Mouse (Mus musculus) left cerebral cortex, adult 11 months (tissue): ENCODE data around the gene Fbxl19.
A peak's percentile ranks its signal among the peaks of the same experiment; 100 is the strongest.

Experiments used
- DNase-seq: peaks from one replicate; pipeline ENCODE4 v3.0.0; 2022; ENCODE audit warnings: low spot score

The Fbxl19 gene

DNA sequence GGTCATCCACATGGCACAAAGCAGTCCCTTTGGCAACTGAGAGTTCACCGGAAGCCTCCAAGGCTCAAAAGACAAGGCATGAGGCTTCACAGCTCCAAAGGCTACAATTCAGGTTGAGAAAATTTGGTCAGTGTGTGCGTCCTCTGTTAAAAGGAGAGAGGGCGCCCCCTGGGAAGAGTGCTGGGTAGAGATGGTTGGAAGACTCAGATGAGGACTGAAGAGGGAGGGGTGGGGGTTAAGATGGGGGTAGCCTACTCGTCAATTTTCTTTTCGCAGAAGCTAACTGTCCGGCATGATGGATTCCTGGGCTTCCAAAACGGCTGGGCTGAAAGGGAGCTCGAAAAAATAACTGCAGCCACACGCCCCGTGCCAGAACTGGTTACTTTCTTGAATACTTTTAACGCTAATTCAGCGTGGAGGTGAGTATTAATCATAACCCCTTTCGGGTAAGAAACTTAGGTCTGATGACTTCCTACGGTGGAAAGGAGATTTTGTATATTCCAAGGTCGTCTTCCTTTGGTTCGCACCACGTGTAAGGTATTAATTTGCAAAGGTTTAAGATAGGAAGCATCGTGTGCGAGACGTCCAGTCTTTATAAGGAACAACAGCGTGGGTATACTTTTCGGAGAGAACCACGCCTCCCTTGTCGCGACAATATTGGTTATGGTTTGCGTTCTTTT, at the start of gene Fbxl19:
Fbxl19 (plus strand) TSS at position 178 of the 680 bp plus-strand sequence.
- peak; percentile 71 for DNase-seq

DNA sequence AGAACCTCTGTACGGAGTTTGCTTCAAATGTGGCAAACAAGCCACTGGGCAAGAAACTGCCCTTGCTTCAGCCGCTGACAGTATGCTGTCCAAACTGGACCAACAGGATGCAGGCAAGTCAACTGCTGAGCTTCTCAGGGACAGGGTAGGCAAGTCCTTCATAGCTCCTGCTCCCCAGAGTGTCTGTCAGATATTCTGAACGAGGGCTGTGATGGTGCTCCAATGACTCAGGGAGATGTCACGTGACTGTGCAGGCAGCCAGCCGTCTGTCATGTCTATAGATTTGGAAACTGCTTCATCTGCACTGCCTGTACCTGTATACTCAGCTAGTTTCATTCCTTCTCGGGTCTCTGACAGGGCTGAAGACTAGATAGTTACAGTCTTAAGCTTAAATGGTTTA, 45.4 kb upstream of the Fbxl19 start:
- DNase-seq, result no peak

DNA sequence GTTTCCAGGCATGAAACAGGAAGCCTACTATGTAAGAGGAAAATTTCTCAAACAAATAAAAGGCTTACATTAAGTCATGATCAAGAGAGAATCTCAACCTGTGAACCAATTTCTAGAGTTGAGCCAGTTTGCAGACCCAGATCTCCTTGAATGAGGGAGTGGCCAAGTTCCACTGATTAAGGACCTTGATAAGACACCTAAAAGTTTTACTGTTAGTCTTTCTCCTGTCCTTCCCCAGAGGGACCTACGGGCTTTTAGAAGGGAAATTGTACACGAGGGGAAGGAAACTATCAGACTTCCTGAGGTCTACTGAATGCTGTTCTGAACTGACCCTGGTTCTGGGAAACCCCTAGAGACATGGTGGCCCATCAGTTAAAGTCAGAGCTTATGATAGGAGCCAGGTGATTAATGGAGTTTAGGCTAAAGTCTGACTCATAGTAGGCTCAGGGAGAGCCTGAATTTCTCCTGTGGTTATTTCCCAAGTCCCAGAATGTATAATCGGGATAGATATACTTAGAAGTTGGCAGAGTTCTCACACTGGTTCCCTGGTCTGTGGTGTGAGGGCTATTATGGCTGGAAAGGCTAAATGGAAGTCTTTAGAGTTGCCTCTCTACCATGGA, 43.5 kb upstream of the Fbxl19 start:
- no peak for DNase-seq

DNA sequence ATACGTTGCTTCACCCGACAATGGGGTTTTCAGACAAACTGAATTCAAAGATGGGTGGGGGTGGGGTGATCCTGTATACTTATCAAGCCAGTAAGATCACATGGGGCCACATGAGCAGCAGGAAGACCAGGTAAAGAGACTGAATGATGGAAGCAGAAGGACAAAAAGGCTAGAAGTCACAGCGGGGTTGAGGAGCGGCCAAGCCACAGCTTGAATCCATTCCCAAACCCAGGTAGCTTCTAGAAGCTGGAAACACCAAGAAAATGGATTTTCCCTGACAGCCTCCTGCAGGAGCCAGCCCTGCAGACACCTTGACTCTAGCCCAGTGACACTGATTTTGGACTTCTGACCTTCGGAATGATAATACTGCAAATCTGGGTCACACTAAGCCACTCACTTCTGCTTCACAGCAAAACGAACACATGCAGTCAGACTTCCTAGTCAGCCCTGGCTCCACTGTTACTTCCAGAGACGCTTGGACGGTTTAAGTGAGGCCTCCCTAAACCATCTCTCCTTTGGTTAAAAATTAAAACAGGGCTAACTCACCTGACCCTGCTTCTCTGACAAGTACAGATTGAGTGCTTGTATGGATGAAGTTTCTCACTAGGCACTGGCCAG, 40.7 kb upstream of the Fbxl19 start:
- DNase-seq, result no peak

DNA sequence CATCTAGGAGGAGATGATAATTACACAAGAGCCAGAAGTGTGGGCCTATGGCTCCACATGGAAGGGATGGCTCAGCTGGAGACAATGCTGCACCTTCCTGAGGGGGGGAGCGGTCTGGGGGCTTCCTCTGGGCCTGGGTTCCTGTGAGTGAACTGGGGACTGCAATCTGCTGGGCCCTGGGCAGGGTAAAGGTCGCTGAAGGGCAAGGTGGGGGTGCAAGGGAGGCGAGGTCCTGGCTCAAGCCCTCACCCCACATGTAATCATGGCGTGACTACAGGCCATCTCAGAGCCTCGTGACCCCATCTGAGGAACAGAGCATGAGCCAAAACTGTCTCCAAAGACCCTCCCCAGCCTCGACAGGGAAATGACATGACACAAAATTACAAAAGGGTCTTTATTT, 39.7 kb upstream of the Fbxl19 start:
- no peak for DNase-seq

DNA sequence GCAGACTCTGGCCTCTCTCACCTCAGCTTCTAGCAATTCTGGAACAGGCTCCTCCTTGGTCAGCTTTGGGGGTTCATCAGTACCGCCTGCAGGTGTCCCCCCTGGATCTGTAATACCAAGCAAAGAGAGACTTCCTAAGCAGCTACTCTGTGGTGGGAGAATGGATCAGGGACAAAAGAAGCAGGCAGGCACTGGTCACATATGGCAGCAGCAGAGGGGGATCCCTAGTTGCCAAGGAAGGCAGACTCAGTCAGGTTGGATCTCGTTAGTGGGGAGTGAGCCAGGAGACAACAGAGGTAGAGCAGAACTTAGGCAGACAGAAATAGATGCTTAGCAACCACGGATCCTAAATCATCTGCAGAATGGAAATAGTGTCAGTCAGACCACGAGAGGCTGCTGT, 38.6 kb upstream of the Fbxl19 start:
- no peak for DNase-seq

DNA sequence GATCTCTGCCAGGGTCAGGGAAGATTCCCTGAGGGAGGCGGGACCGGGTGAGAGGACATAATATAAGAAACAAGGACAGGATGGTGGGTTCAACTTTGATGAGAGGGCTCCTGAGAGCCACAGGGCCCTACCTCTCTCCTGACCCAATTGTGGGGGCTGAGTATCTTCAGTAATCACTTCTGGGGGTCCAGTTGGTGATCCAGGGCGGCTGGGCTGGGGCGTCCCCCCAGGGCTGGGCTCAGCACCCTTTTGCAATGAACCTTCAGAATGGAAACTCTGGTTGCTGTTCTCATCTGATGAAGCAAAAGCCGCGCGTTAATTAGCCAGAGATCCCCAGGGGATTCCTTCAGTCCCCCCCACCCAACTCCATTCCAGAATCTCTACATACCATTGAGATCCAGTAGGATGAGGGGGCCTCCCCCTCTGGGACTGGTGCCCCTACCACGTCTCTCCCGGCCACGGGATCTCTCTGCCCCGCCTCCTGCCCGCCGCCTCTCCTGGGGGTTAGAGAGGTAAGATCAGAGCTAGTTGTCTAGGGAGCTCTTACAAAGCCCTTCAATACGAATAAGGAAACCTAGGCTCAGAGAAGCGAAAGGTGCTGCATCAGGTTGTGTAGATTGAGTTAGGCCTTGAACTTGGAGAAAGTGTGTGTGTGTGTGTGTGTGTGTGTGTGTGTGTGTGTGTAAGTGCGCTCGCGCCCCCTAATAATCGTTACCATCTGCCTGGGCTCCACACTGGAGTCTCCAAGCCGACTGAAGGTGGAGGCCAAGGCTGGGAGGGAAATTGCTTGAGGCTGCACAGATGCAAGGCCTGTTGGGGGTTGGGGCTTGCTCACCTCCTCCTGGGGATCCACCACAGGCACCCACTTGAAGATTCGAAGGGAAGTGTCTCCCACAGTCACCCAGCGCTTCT, 37.0 kb upstream of the Fbxl19 start:
- no peak for DNase-seq

DNA sequence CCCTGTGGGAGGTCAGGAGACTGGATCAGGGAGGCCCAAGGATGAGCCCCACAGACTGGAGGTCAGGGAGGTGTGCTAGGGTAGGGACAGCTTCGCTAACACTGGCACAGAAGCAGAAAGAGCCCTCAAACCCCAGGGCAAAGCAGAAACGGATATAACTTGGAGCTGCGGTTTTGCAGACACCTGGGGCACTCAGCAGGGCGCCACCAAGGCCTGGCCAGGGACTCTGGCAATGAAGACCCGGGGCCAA, 36.5 kb upstream of the Fbxl19 start:
- no peak for DNase-seq

DNA sequence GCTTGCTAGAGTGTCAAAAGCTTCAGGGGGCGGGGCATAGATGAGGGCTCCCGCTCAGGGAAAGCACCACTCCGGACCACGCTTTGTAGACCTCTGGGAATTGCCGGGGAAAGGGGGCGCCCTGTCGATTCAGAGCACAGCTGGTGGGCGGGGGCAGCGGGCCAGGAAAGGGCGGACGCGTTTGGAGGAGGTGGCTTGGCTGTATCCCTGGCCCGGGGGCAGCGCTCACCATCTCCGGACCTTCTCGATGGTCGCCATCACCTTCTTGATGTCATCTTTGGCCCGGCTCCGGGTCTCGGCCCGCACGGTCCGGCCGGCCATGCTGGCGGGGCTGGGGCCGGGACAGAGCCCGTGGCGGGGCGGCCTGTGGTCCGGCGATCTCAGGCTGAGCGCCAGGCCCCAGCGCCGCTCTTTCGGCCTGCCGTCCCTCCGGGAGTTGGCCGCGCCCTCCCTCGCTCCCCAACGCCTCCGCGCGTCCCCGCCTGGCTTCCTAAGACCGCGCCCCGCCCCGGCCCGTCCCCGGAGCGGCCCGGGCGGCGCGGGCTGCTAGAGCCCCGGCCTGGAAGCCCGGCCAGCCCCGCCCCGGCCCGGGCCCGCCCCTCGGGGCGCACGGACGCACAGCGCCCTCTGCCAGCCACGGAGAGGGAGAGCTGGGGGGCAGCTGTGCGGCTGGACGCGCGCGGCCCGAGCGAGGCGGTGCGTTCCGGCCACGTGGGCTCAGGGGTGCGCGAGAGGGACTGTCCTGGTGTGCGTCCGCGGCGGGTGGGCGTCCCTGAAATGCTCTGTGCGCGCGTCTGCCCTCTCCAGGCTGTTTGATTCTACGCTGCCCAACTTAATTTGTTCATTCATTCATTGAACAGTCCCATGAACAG, 35.9 kb upstream of the Fbxl19 start, which contains the start of gene Bcl7c:
Bcl7c (minus strand) TSS at position 727 of the 872 bp plus-strand sequence.
- DNase-seq, result peak; percentile 80

DNA sequence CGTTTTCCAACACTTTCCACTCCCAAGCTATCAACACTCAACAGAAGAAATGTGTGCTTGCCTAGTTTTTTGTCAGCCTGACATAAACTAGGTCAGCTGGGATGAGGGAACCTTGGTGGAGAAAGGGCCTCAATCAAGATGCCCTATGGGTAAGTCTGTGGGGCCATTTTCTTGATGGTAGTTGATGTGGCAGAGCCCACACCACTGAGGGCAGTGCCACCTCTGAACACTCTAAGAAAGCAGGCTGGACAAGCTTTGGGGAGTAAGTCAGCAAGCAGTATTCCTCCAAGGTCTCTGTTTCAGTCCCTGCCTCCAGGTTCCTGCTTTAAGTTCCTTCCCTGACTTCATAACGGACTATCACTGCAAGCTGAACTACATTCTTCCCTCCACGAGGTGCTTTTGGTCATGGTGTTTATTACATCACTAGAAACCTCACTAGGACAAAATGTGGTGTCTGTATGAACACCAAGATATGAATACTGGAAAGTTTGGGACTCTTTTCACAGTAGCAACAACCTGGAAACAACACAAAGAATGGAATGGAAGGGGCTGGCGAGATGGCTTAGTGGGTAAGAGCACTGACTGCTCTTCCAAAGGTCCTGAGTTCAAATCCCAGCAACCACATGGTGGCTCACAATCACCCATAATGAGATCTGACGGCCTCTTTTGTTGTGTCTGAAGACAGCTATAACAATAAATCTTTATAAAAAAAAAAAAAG, 34.9 kb upstream of the Fbxl19 start:
- DNase-seq, result no peak

DNA sequence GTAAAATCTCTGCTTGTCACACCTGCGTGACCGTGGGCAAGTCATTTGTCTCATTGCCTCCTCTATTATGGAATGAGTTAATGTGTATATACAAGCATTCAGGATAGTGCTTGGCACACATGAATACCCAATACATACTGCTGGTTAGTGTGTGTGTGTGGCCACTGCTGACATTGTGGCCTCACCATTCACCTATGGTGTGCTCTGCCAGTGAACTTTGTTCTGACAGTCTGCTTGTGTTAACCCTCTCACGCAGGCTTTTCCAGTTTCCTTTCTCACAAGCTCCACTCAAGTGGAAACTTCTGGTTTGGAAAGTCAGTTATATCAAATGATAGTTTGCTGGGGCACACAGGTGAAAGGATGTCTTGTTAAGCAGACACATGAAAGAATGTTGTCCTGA, 33.3 kb upstream of the Fbxl19 start:
- DNase-seq, result no peak

DNA sequence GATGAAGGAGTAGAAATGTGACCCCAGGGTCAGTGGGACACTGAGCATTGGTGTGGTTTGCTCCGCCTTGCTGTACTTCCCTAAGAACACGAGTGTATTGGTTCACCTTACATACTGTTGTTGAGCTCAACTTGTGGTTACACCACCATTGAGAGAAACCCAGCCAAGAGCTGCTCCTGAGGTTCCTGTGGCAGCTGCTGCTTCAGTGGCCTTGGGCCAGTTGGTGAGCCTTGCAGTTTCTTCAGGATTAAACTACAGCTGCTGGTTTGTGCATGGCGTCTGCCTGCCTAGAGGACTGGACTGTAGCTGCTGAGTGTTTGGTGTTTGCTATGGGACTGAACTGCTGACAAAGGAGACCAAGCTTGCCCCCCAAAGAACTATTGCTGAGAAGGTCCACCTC, 32.9 kb upstream of the Fbxl19 start:
- DNase-seq, result no peak

DNA sequence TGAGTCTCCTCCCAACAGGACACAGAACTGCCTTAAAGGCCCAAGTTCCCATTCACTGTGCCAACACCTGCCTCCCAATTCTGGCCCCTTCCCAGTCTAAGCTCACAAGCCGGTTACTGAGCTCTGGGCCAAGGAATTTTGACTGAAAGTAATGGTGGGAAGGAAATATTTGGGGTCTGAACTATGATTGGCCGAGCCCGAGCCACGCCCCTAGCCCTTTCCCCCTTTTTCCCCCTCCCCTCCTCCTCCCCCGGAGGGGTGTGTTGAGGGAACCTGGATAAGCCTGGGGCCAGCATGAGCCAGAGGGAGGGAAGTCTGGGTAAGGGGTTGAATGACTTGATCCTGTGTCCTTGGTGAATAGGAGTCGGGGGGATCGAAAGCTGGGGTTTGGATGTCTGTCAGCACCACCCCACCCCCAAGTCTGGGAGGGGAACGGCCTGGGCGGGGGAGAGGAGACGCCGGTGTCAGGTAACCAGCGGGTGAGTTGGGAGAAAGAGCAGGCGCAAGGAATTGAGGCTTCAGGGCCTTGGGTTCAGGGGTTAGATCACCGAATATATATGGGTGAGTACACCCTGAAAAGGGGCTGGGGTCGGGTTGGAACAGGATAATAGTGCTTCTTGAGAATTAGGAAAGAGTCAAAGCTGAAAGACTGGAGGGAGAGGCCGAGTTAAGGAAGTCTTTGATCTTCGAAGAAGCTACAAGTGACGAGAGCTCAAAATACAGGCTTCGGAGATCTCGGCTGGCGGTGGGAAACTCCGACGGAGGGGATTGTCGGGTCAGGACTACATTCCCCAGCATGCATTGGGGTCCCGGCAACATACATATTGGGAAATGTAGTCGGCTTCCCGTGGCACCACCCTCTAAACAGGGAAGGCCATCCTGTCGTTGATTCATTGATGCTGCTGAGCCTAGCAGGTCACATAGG, 31.6 kb upstream of the Fbxl19 start, which contains the start of gene Ctf1:
Ctf1 (plus strand) TSS at position 276 of the 925 bp plus-strand sequence.
- peak; percentile 57 for DNase-seq

DNA sequence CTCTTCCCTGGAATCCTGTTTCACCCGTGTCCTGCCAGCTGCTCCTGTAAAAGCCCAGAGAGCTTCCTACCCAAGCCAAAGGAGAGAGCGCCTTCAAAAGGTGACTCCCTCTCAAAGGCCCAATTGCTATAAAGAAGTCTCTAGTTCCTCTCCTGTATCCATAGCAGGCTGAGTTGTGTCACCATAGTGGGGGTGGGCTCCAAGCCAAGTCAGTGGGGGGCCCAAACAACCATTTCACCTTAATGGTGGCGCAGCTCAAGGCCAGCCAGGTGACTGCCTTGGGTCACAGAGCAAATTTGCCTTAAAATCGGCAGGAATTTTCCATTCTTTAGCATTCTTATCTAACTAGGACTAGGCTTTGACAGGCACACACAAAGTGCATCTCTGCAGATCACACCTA, 29.5 kb upstream of the Fbxl19 start:
- DNase-seq, result no peak

DNA sequence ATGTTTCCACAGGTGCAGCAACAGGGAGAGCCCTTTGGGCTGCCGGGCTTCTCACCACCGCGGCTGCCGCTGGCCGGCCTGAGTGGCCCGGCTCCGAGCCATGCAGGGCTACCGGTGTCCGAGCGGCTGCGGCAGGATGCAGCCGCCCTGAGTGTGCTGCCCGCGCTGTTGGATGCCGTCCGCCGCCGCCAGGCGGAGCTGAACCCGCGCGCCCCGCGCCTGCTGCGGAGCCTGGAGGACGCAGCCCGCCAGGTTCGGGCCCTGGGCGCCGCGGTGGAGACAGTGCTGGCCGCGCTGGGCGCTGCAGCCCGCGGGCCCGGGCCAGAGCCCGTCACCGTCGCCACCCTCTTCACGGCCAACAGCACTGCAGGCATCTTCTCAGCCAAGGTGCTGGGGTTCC, 27.4 kb upstream of the Fbxl19 start:
- peak; percentile 49 for DNase-seq

DNA sequence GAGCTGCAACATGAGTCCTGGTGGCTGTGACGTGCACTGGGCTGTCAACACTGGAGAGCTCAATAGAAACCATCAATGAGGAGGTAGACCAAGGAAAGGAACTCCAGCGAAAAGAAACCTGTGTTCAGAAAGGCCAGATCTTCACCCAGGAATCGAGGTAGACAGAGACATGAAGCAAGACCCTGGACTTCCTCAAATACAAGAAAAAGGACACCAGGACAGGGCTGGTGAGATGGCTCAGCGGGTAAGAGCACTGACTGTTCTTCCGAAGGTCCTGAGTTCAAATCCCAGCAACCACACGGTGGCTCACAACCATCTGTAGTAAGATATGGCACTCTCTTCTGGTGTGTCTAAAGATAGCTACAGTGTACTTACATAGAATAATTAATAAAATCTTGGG, 26.0 kb upstream of the Fbxl19 start:
- no peak for DNase-seq

DNA sequence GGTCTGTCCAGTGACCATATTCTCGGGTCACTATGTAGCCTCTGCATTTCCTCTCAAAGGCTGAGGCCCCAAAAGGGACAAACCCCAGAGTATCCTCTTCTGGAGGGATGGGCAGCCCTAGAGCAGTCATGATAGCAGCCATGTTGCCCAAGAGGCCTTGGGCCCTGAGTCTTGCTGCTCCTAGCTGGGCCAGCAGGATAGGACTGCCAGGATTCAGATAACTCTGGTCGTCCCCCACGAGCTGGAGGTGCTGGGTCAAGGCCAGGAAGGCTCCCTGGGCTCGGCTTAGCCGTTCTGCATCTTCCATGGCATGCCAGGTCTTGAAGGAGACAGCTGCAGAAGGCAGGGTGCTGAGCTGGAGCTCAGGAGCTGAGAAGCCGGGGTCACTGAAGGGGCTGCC, 25.1 kb upstream of the Fbxl19 start:
- DNase-seq, result no peak

DNA sequence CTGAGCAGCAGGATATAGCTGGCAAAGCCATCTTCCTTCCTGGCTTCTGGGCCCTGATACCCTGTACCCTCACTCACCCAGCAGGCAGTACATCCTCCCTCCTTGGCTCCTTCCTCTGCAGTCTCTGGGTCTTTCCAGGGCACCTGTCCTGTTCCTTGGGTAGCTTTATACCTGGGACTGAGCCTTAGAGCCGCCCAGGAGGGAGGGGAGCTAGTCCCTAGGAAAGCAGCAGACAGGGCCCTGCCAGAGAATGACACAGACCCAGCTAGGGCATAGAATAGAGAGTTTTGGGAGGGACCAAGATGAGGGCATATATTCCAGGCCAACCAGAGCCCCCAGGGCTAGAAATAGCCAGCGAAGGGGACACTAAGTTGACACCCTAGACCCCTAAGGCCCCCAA, 18.9 kb upstream of the Fbxl19 start:
- no peak for DNase-seq

DNA sequence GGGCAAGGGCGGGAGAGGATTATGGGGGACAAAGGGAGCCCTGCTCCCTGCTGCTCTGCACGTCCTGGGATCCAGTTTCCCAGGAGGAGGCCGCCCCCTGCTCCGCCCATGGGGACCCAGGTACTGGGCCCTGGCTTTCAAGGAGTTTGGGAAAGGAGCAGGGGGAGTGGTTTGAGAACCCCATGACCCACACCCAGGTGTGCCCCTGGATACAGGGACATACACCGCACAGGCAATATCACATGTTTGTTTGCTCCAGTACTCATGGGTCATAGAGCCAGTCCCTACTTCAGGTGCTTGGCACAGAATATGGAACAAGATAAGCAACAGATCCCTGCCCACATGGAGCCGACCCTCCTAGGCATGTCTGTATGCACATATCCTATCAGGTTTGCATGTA, 18.4 kb upstream of the Fbxl19 start:
- no peak for DNase-seq

DNA sequence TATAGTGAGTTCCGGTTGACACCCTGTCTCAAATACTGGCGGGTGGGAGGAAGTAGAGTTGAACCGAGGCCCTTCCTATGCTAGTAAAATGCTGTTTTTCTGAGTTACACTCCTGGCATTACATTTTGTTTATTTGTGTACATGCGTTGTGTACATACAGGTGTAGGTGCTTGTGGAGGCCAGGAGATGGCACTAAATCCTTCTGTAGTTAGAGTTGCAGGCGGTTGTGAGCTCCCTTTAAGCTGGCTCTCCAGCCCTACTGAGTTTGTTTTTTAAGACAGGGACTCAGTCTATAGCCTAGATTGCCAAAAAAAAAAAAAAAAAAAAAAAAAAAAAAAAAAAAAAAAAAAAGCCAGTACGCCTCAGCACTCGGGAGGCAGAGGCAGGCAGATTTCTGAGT, 16.4 kb upstream of the Fbxl19 start:
- no peak for DNase-seq
